Mouse (Mus musculus) kidney, embryonic 16.5 days (tissue): ENCODE results near the gene Mfap4. TPM values are rescaled to one million over a fixed set of nuclear protein-coding genes. Genes with fewer than 3 reads are reported as not detected.

Source experiments
- ATAC-seq: fragments of 200-750 bp; cut with Nextera tagmentation; 2 replicates; pipeline ENCODE4 v1.8.0; 2017; ENCODE audit warnings: moderate TSS enrichment; ENCODE audit not compliant: low FRiP score, low TSS enrichment
- H3K27ac ChIP-seq: fragments of 300-500 bp; sonication (generic); 2 replicates; pipeline ENCODE4 v1.5.1; 2014; ENCODE audit warnings: low read length
- H3K27me3 ChIP-seq: fragments of 300-500 bp; sonication (generic); 2 replicates; pipeline ENCODE4 v1.6.1; 2014; ENCODE audit warnings: low read length, control low read depth, mixed read lengths; ENCODE audit not compliant: insufficient read depth
- H3K36me3 ChIP-seq: fragments of 300-500 bp; sonication (generic); 2 replicates; pipeline ENCODE4 v1.6.1; 2014; ENCODE audit warnings: low read length, control low read depth, mixed read lengths; ENCODE audit not compliant: insufficient read depth
- H3K4me1 ChIP-seq: fragments of 300-500 bp; sonication (generic); 2 replicates; pipeline ENCODE4 v1.6.1; 2014; ENCODE audit warnings: low read length, control low read depth, mixed read lengths; ENCODE audit not compliant: insufficient read depth
- H3K4me2 ChIP-seq: fragments of 300-500 bp; sonication (generic); replicated peaks from 2 replicates; pipeline ENCODE4 v1.6.1; 2014; ENCODE audit warnings: low read depth, low read length
- H3K4me3 ChIP-seq: fragments of 300-500 bp; sonication (generic); 2 replicates; pipeline ENCODE4 v1.5.1; 2014; ENCODE audit warnings: mild to moderate bottlenecking, low read length
- H3K9ac ChIP-seq: fragments of 300-500 bp; sonication (generic); replicated peaks from 2 replicates; pipeline ENCODE4 v1.6.1; 2014; ENCODE audit warnings: low read length
- H3K9me3 ChIP-seq: fragments of 300-500 bp; sonication (generic); 2 replicates; pipeline ENCODE4 v1.6.1; 2016; ENCODE audit warnings: low read length, control low read depth
- WGBS: fragments of 180-500 bp; shearing (Covaris S2); extraction: QIAGEN DNeasy Blood & Tissue Kit; methylation state at CpG from one replicate; pipeline ENCODE4 v1.1.7; 2014; 5-methylcytosine and 5-hydroxymethylcytosine counted together
- polyA plus RNA-seq: library from polyadenylated mRNA; unstranded; fragments of >200 nt; fragmentation: Nextera tagmentation; extraction: Ambion mirVana; gene quantifications from 2 replicates; pipeline ENCODE4 v1.2.1, GENCODE M21; 2015

Mfap4 gene
- polyA plus RNA-seq = 164 and 181 TPM in 2 replicates

DNA sequence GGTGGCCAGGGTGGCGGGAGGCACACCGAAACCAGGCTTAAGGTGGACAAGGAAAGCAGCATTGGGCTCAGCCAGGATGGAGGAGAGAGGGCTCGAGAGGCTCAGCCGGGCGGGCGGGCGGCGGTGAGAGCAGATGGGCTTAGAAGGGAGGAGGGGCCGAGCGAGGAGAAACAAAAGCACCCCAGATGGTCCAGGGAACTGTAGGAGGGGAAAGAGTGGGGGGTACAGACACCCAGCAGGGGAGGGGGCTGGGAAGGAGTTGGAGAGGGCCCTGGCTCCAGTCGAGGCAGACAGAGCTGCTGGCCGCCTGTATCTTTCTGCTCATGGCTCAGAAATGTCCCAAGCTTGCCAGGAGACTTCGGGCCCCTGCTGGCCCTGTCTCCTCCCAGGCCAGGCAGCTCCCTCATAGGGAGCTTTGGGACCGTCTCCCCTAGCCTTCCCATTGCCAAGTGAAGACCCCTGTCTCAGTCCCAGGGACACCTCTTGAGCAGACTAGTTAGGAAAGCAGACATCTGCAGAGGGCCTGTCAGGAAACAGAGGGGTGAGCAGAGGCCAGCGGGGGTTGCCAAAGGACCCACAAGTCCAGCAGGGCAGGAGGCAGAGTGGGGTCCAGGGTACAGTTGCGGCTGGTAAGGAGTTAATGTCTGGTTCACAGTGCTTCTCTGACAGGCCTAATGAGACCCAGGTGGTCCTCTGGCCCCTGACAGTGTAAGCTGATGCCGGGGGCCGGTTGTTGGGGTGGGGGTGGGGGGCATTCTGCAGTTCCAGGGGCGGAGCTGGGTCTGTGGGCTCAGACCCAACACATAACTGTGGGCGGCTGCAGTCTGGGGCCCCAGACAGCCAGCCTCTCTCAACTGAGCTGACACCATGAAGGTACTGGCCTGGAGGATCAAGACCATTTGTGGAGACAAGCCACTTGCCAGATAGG, at the start of gene Mfap4:
Mfap4 (plus strand) TSS at position 819 of the 928 bp plus-strand sequence.
- peak; percentile 92 for ATAC-seq
- no peaks in the 10 kb centered on the region for H3K9me3 ChIP-seq

GRCm38 (mm10) chr11:61436298-61436697, 48.9 kb upstream of the Mfap4 start:
- Histone ChIP-seq H3K9ac (no peak overlapping the region), H3K36me3 (no peaks in the 10 kb centered on the region), H3K27ac (no peak overlapping the region), H3K9me3 (no peaks in the 10 kb centered on the region), H3K27me3 (0 out of 2 replicates have a peak, but pooled peaks cover 2% of the 10 kb centered on the region), H3K4me3 (no peak overlapping the region), H3K4me2 (no peak overlapping the region), H3K4me1 (no peaks in the 10 kb centered on the region)
- 91% methylated on average over 1 of the region's 2 CpGs for WGBS
- ATAC-seq = no peak

More for the DNA sequence above, at the start of gene Mfap4:
- Histone ChIP-seq H3K4me3 (peak within 1 kb of the TSS; percentile 43), H3K36me3 (peaks cover 23% of the 10 kb centered on the region), H3K9ac (peak within 1 kb of the TSS; percentile 62), H3K4me1 (peaks cover 58% of the 10 kb centered on the region), H3K4me2 (peak within 1 kb of the TSS; percentile 53), H3K27me3 (no peaks in the 10 kb centered on the region), H3K27ac (peak within 1 kb of the TSS; percentile 97)
- 9% methylated on average over 20 of the region's 20 CpGs for WGBS

DNA sequence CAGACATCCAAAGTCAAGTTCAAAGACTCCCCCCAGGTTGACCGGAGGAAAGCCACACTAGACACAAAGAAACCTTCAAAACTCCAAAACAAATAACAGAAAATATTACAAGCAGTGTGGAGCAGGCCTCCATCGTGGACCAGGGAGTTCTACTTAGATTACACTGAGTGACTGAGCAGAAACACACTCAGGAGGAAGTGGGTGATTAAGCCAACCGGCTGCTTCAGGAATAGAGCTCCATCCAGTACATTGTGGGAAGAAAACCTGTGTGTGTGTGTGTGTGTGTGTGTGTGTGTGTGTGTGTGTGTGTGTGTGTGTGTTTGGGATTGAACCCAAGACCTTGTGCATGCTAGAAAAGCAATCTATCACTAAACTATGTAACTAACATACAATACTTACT, 46.1 kb upstream of the Mfap4 start:
- 0 out of 2 replicates have a peak, but pooled peaks cover 2% of the 10 kb centered on the region for H3K27me3 ChIP-seq
- H3K9me3 ChIP-seq = no peaks in the 10 kb centered on the region
- H3K9ac ChIP-seq = no peak overlapping the region
- no peak overlapping the region for H3K4me3 ChIP-seq
- no peak overlapping the region for H3K4me2 ChIP-seq
- no peak for ATAC-seq
- H3K27ac ChIP-seq = no peak overlapping the region
- 66% methylated on average over 3 of the region's 3 CpGs for WGBS
- no peaks in the 10 kb centered on the region for H3K4me1 ChIP-seq
- no peaks in the 10 kb centered on the region for H3K36me3 ChIP-seq

DNA sequence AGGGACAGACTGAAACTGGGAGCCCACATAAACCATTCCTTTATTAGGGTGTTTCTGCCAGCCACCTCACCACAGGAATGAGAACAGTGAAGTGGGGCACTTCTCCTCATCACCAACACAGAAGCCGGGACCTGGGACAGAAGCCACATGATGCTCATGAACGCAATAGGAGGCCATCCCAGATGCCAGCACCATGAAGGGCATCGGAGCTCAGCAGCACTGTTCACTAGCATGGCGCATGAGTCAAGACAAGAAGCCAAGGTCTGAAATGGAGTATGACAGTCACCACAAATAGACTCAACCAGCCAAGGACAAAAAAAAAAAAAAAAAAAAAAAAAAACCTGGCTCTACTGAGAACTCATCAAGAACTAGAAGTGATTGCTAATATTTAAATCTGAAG, 44.8 kb upstream of the Mfap4 start:
- no peak for ATAC-seq
- no peak overlapping the region for H3K27ac ChIP-seq
- WGBS = 97% methylated on average over 4 of the region's 4 CpGs
- H3K36me3 ChIP-seq = no peaks in the 10 kb centered on the region
- no peaks in the 10 kb centered on the region for H3K4me1 ChIP-seq
- H3K27me3 ChIP-seq = no peaks in the 10 kb centered on the region
- no peak overlapping the region for H3K4me3 ChIP-seq
- no peak overlapping the region for H3K4me2 ChIP-seq
- H3K9ac ChIP-seq = no peak overlapping the region
- no peaks in the 10 kb centered on the region for H3K9me3 ChIP-seq

DNA sequence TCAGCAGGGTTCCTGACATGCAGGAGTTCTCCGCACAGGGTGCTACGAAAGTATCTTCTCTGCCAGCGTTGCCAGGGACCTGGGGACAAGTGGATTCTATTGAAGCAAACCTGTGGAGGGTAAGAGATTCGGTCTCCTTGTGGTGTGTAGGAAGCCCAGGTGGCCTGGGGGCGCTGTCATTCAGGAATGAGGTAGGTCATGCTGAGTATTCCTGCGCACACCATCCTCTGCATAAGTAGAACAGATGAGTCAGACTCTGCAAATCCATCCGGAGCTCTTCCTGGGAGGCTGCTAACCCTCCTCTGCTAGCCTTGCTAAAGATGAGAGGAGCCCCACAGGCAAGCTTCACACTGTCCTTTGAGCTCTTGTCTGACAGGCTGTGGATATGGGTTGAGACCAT, 43.6 kb upstream of the Mfap4 start:
- no peaks in the 10 kb centered on the region for H3K27me3 ChIP-seq
- no peaks in the 10 kb centered on the region for H3K36me3 ChIP-seq
- H3K4me3 ChIP-seq = no peak overlapping the region
- no peak overlapping the region for H3K27ac ChIP-seq
- H3K4me2 ChIP-seq = no peak overlapping the region
- no peak overlapping the region for H3K9ac ChIP-seq
- H3K4me1 ChIP-seq = no peaks in the 10 kb centered on the region
- ATAC-seq = no peak
- 81% methylated on average over 7 of the region's 7 CpGs for WGBS
- H3K9me3 ChIP-seq = no peaks in the 10 kb centered on the region

GRCm38 (mm10) chr11:61443807-61444206, 41.4 kb upstream of the Mfap4 start:
- H3K4me2 ChIP-seq = no peak overlapping the region
- no peaks in the 10 kb centered on the region for H3K9me3 ChIP-seq
- no peaks in the 10 kb centered on the region for H3K36me3 ChIP-seq
- WGBS = 88% methylated on average over 6 of the region's 6 CpGs
- no peaks in the 10 kb centered on the region for H3K27me3 ChIP-seq
- no peak overlapping the region for H3K9ac ChIP-seq
- no peak for ATAC-seq
- H3K27ac ChIP-seq = no peak overlapping the region
- no peaks in the 10 kb centered on the region; the same call in 1 of the 2 replicates for H3K4me1 ChIP-seq
- H3K4me3 ChIP-seq = no peak overlapping the region

GRCm38 (mm10) chr11:61447296-61447695, 37.9 kb upstream of the Mfap4 start:
- Histone ChIP-seq H3K4me1 (no peaks in the 10 kb centered on the region; the same call in 1 of the 2 replicates), H3K36me3 (no peaks in the 10 kb centered on the region), H3K9me3 (no peaks in the 10 kb centered on the region), H3K4me2 (no peak overlapping the region), H3K27me3 (no peaks in the 10 kb centered on the region), H3K9ac (no peak overlapping the region), H3K27ac (no peak overlapping the region), H3K4me3 (no peak overlapping the region)
- 84% methylated on average over 8 of the region's 8 CpGs for WGBS
- no peak for ATAC-seq

DNA sequence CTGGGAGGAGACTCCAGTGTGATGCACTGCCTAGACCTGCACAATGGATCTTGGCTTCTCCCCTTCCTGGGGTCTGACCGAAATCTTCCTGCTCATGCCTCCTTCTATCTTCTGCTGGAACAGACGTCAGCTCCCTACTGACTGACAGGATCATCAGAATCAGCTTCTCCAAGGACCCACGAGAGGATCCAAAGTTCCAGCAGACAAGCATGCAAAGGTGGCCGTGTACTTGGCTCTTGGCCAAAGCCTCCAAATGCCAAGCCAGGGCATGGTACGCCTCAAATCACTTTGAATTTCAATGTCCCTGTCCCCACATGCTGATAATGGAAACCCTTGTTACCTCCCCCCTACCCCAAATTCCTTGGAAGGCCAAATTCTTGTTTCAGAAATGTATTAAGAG, 37.2 kb upstream of the Mfap4 start:
- Histone ChIP-seq H3K4me3 (no peak overlapping the region), H3K9me3 (no peaks in the 10 kb centered on the region), H3K4me1 (no peaks in the 10 kb centered on the region; the same call in 1 of the 2 replicates), H3K4me2 (no peak overlapping the region), H3K9ac (no peak overlapping the region), H3K27ac (no peak overlapping the region), H3K36me3 (no peaks in the 10 kb centered on the region), H3K27me3 (no peaks in the 10 kb centered on the region)
- no peak for ATAC-seq
- 61% methylated on average over 5 of the region's 5 CpGs for WGBS

- 72% methylated on average over 9 of the region's 9 CpGs for WGBS
- Histone ChIP-seq H3K27me3 (no peaks in the 10 kb centered on the region), H3K9me3 (no peaks in the 10 kb centered on the region), H3K4me3 (no peak overlapping the region), H3K27ac (no peak overlapping the region), H3K9ac (no peak overlapping the region), H3K36me3 (no peaks in the 10 kb centered on the region), H3K4me1 (peaks cover 5% of the 10 kb centered on the region), H3K4me2 (no peak overlapping the region)
- 0 out of 2 replicates have a peak, but pooled peaks have one; percentile 29 for ATAC-seq
Measured at GRCm38 (mm10) chr11:61448599-61449225, 36.5 kb upstream of the Mfap4 start.
